In genomic region chr17:25427441-25427840, GRCm38 (mm10) we compare ENCODE assay signal across 9 mouse cellular contexts. TPM values are rescaled to one million over a fixed set of nuclear protein-coding genes. Genes with fewer than 3 reads are reported as not detected.
DNase-seq lines count a peak whose midpoint lies in the region; ATAC-seq lines count a peak whose summit lies in the region.
"Had no signal": no experiment of that assay in that cellular context is flagged by ENCODE, and none has a peak within 500 bp of the region (broad histone marks: within the 10 kb centered on the region; RNA-seq: fewer than 3 reads in every experiment).

No protein-coding gene starts in this region.

- DNase-seq in heart, postnatal 25 days (ENCODE audit: low spot score) = no peak
- DNase-seq in urinary bladder, postnatal 4 days (ENCODE audit: low spot score in 2 of 2) = peak; percentile 70 to 82
- DNase-seq in urinary bladder, postnatal 36 days (ENCODE audit: low spot score in 2 of 2) = no peak
- peak; percentile 62 for DNase-seq in ovary, postnatal 10 days (ENCODE audit: low spot score)
- DNase-seq in thymus, postnatal 14 days = no peak

- H3K4me1 ChIP-seq in heart, embryonic 12.5 days (replicated peaks) = peaks cover 98% of the 10 kb centered on the region
- H3K4me1 ChIP-seq in intestine, embryonic 15.5 days (replicated peaks) = peaks cover 64% of the 10 kb centered on the region

- 22% methylated on average over 10 of the region's 10 CpGs for WGBS in heart, embryonic 12.5 days
- 31% methylated on average over 10 of the region's 10 CpGs for WGBS in intestine, embryonic 15.5 days

- no peaks in the 10 kb centered on the region for H3K9me3 ChIP-seq in heart, embryonic 12.5 days (replicated peaks)
- no peaks in the 10 kb centered on the region for H3K9me3 ChIP-seq in intestine, embryonic 15.5 days

- no peak overlapping the region for H3K4me3 ChIP-seq in heart, embryonic 12.5 days
- no peak overlapping the region for H3K4me3 ChIP-seq in intestine, embryonic 15.5 days (replicated peaks)

- no peak overlapping the region for H3K4me2 ChIP-seq in heart, embryonic 12.5 days
- no peak overlapping the region; the same call in 1 of the 2 replicates for H3K4me2 ChIP-seq in intestine, embryonic 15.5 days (replicated peaks)

- peak overlapping the region; percentile 50 for H3K27ac ChIP-seq in heart, embryonic 12.5 days (ENCODE audit: poor library complexity, severe bottlenecking)
- H3K27ac ChIP-seq in intestine, embryonic 15.5 days = peak overlapping the region; percentile 37

- peak; percentile 53 for ATAC-seq in heart, embryonic 12.5 days (ENCODE audit: insufficient number of reproducible peaks, low FRiP score)
- peak; percentile 69; the same call in 1 of the 2 replicates for ATAC-seq in intestine, embryonic 15.5 days
- ATAC-seq in monocyte, adult 5-6 weeks (replicated peaks; ENCODE audit: insufficient number of reproducible peaks, low FRiP score, low TSS enrichment, poor library complexity, severe bottlenecking) = no peak

- intact Hi-C loops in heart, postnatal 25 days (cut with DNase I) = no loop called here

- peaks cover 20% of the 10 kb centered on the region for H3K36me3 ChIP-seq in heart, embryonic 12.5 days
- no peaks in the 10 kb centered on the region; the same call in 1 of the 2 replicates for H3K36me3 ChIP-seq in intestine, embryonic 15.5 days

- H3K27me3 ChIP-seq in heart, embryonic 12.5 days (replicated peaks) = 0 out of 2 replicates have a peak, but pooled peaks cover 6% of the 10 kb centered on the region
- no peaks in the 10 kb centered on the region for H3K27me3 ChIP-seq in intestine, embryonic 15.5 days (replicated peaks)

- H3K9ac ChIP-seq in heart, embryonic 12.5 days = peak overlapping the region; percentile 42; the same call in 1 of the 2 replicates
- H3K9ac ChIP-seq in intestine, embryonic 15.5 days = no peak overlapping the region

RNA-seq across cellular contexts. Expression of gene Cacna1h, which starts 6.1 kb away (rescaled TPM):
- 13.5 and 16.3 TPM in 2 replicates for polyA plus RNA-seq in heart, embryonic 12.5 days (2016; fragmentation: Nextera tagmentation; extraction: Ambion mirVana)
- total RNA-seq in heart, postnatal 25 days (2021) = 1 to 10 TPM; 6.9 to 7.3 TPM
- polyA plus RNA-seq in intestine, embryonic 15.5 days (2015; fragmentation: Nextera tagmentation; extraction: Ambion mirVana) = 4.3 and 4.6 TPM in 2 replicates
- total RNA-seq in monocyte, adult 5-6 weeks (2017) = 0.48 to 0.97 TPM in 2 of 3 replicates, not detected in the other
- total RNA-seq: liver, adult 2 months had no signal

RNA-seq across cellular contexts. Expression of gene Tekt4, which starts 27.0 kb away (rescaled TPM):
- polyA plus RNA-seq in heart, embryonic 12.5 days (2016; fragmentation: Nextera tagmentation; extraction: Ambion mirVana) = 0.45 and 0.54 TPM in 2 replicates
- total RNA-seq in heart, postnatal 25 days (2021) = not detected
- not detected in 2 replicates for polyA plus RNA-seq in intestine, embryonic 15.5 days (2015; fragmentation: Nextera tagmentation; extraction: Ambion mirVana)
- not detected in 3 replicates for total RNA-seq in monocyte, adult 5-6 weeks (2017)
- total RNA-seq: liver, adult 2 months had no signal
- polyA plus RNA-seq: liver, adult 2 months had no signal

RNA-seq across cellular contexts. Expression of gene Tpsg1, which starts 58.4 kb away (rescaled TPM):
- not detected in 2 replicates for polyA plus RNA-seq in heart, embryonic 12.5 days (2016; fragmentation: Nextera tagmentation; extraction: Ambion mirVana)
- total RNA-seq in heart, postnatal 25 days (2021) = not detected
- polyA plus RNA-seq in intestine, embryonic 15.5 days (2015; fragmentation: Nextera tagmentation; extraction: Ambion mirVana) = 14.3 and 17.6 TPM in 2 replicates
- not detected in 3 replicates for total RNA-seq in monocyte, adult 5-6 weeks (2017)
- total RNA-seq: liver, adult 2 months had no signal
- polyA plus RNA-seq: liver, adult 2 months had no signal

Comparison
In these comparisons a context has a peak if more than half of its experiments do, and no peak if none do; other contexts are left out.
1. DNase-seq: peak in urinary bladder, postnatal 4 days (2 of 2) and ovary, postnatal 10 days (single experiment); none in heart, postnatal 25 days (single experiment), urinary bladder, postnatal 36 days (0 of 2) and thymus, postnatal 14 days (single experiment).